Mouse (Mus musculus) ES-CJ7 (cell line): Measurements from ENCODE around the gene Rmi2.
A peak's percentile ranks its signal among the peaks of the same experiment; 100 is the strongest.
"Not testable (repeated sequence)": the region's sequence is repeated elsewhere in the genome, so short reads cannot be mapped to it uniquely, and the experiment has no call there.

Source experiments
- DNase-seq: peaks from one replicate; pipeline ENCODE4 v3.0.0; 2011; ENCODE audit warnings: low read depth, low spot score

Rmi2 gene

DNA sequence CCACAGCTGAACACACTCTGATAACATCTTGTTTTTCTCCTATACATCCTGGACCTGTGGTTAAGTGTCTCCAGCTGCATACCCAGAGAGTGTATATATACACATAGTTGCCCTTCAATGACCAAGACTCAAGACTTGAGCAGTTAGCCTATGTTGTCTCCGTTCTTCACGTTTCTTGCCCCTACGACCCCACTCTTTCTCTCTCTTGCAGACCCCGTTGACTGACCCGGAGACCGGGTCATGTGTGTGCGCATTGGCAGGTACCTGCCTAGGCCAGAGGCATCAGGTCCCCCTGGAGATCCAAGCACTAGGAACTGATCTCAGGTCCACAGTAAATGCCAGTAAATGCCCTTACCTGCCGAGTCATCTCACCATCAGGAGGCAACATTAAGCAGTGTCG is 7.6 kb upstream of the Rmi2 start:
- DNase-seq, result no peak

GRCm38 (mm10) chr16:10827766-10828460 is 6.9 kb upstream of the Rmi2 start:
- no peak for DNase-seq

- DNase-seq, result no peak
Measured at GRCm38 (mm10) chr16:10828461-10828805, 6.4 kb upstream of the Rmi2 start.

- no peak for DNase-seq
Measured at GRCm38 (mm10) chr16:10834542-10834910, 333 bp upstream of the Rmi2 start.

- no peak for DNase-seq
Measured at GRCm38 (mm10) chr16:10836388-10836787, 1.5 kb downstream of the Rmi2 start.

GRCm38 (mm10) chr16:10837250-10837649 is 2.4 kb downstream of the Rmi2 start:
- DNase-seq, result no peak

- DNase-seq, result no peak
Measured at GRCm38 (mm10) chr16:10837903-10838302, 3.0 kb downstream of the Rmi2 start.

GRCm38 (mm10) chr16:10838487-10839245 is 3.8 kb downstream of the Rmi2 start:
- DNase-seq, result no peak

- no peak for DNase-seq
Measured at GRCm38 (mm10) chr16:10840018-10840417, 5.2 kb downstream of the Rmi2 start.

DNA sequence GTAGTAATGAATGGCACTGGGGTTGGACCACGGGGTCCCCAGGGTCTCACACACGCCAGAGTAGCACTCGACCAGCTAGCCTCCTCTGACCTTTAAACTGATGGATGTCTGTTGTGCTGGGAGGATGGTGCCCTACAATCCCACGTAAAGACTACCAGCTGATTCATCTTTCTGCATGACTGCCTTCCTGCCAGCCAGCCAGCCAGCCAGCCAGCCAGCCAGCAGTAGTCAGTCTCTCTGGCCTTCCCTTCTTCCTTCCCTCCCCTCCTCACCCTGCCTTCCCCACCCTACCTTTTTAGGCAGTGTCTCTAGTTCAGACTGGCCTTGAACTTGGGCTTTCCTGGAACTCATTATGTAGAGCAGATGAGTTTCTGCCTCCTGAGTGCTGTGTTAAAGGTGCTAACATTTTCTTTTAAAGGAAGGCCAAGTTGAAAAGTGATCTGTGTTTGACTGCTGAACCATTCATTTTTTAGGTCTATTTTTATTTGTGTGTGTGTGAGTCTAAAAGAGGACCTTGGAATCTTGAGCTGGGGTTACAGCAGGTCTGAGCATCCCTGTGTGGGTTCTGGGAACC is 7.5 kb downstream of the Rmi2 start:
- DNase-seq, result no peak

DNA sequence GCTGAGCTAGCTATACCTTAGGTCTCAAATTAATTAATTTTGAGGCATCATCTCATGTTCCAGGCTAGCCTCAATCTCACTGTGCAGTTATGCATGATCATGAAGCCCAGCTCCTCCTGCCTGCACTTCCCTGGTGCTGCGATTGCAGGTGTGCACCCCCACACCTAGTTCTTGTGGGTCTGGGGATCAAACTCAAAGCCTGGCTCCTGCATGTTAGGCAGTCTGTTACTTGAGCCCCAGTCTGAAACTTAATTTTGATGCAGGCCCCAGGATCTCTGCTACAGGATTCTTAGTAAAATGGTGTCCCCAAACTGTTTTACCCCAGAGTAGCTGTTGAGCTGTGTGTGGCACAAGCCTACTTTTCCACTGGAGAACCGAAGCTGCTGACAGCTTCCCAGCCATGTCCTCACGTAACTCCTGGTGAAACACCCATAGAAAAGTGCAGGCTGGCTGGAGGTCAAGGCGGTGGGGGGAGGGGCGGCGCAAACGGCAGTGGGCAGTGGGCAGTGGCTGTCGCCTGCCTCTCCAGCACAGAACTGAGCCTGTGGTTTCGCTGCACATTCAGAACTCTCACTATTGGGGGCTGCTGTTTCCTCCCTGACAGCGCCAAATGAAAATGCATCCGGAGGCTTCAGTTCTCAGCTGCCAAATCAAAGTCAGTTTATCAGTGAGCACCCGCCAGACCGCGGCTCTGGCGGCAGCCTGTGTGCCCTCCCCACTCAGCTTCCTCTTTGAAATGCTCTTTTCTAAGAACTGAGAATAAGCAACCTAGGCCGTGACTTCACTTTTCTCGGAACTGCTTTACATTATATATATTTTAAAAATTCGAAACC is 8.8 kb downstream of the Rmi2 start:
- DNase-seq, result no peak

- no peak for DNase-seq
Measured at GRCm38 (mm10) chr16:10844319-10844670, 9.4 kb downstream of the Rmi2 start.

DNA sequence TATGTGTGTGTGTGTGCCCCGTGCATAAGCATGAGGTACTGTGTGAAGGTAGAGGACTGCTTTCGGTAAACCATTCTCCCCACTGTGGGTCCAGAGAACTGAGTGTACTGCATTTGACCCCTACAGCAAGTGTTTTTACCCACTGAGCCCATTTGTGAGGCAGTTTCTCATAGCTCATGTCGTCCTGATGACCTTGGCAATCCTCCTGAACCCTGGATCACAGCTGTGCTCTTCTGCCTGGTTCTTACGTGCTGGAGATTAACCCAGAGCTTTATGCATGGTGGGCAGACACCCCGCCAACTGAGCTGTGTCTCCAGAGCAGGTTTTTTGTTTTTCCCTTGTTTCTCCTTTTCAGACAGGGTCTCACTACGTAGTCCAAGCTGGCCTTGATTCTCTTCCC is 11.1 kb downstream of the Rmi2 start:
- no peak for DNase-seq

- DNase-seq, result peak; percentile 91
Measured at GRCm38 (mm10) chr16:10846503-10846902, 11.6 kb downstream of the Rmi2 start.

DNA sequence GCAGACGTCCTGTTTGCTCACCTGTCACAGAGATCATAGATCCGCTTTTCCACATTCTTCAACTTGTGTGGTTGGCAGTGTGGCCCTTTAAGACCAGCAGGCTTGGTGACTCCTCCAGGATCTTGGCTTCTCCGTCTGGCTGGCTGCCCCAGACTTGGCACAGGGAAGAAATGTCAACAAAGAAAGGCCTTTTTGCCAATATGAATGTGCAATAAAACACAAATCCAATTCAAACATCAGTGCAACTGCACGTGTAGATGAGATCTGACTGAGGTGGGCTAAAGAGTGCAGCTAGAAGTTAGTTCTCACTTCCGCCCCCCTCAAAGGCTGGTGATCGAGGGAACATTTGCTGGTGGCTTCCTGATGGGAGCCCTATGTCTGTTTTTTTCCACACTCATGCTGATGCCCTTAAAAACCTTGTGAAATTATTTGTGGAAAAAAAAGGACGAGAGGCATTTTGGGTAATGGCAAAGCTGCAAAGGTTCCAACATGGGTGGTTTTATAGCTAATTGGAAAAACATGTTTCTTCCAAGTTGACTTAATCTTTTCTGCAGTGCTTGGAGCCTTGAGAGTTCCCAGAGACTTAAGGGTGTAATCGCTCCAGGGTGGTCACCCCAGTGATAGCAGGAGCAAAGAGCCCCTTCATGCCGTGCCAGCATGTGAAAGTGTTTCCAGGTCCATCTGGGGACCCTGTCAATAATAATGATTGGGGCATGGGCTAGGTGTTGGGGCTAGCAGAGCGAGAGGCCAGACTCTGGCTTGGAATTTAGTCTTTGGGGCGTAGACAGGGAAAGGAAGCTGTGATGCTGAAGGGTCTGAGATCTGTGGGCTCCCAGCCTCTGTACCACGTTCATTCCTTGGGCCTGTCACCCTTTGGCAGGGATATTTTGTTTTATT is 15.4 kb downstream of the Rmi2 start:
- no peak for DNase-seq

DNA sequence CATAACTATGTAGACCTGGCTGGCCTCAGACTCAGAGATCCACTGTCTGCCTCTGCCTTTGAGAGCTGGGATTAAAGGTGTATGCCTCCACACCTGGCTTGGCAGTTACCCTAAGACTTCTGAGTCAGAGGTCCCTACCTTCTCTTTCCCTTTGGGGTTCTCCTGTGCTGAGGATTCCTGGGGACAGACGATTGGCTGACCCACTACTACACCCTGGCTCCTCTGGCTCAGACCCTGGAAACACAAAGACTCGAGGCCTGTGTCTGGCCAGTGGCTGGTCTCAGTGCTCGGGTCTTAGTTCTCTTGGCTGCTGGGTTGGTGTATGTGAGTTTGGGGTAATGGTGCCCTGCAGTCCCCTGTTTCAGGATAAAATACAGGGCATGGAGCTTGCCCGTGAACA is 16.0 kb downstream of the Rmi2 start:
- DNase-seq, result no peak

- not testable (repeated sequence) for DNase-seq
Measured at GRCm38 (mm10) chr16:10852216-10852615, 17.4 kb downstream of the Rmi2 start.

DNA sequence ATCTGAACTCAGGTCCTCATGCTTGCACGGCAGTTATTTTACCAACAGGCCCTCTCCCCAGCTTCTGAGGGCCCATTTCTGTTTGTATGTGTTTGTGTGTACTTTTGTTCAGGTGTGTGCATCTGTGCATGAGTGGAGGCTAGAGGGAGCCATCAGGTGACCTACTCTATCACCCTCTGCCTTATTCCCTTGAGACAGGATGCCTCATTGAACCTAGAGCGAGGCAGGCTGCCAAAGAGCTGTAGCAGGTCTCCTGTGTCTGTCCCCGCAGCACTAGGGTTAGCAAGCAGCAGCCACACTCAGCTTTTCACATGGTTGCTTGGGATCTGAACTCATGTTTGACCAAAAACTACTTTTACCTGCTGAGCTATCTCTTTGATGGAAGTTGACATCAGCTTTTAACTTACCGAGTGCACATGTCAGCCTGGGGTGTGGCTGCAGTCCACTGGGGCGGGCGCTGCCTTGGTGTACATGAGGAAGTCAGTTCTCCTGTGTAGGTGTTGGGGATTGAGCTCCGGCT is 24.9 kb downstream of the Rmi2 start:
- DNase-seq, result no peak

- DNase-seq, result no peak
Measured at GRCm38 (mm10) chr16:10861408-10861807, 26.5 kb downstream of the Rmi2 start.

DNA sequence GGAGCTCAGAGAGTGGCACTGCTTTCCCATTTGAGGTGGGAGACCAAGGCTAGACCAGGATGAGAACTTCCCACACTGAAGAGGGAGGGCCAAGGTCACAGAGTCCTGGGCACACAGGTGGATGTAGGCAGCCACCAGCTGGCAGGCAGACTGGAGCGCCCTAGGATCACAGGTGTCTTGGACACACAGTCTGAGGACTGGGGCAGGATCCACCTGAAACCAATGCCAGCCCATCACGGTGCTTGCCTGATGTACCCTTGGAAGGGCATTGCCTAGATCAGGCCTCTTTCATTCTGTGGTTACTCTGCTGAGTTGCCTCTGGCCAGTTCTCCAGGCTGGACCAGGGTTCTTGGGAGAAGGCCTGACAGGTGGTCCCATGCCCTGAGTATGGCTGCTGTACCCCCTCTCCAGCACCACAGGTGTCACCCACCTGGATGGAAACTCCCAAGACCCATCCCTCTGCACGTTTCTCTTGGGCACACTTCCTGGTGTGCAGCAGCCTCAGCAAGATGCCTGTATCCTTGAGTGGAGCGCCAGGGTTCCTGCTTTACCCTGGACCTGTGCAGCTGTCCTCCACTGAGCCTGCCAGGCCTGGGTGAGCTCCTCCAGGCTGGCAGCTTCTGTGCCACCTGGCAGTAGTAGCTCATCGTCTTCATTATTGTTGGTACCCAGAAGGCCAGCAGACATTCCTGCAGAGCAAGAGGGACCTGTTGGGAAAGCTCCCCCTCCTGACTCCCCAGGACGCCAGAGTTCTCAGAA is 30.2 kb downstream of the Rmi2 start:
- no peak for DNase-seq
